Mouse (Mus musculus): ENCODE measurements around the gene Otop1.

- TF ChIP-seq POLR2A (IDR thresholded peaks at IDR 0.05; ENCODE audit: low read depth, low read length) (no peak), HCFC1 (IDR thresholded peaks at IDR 0.05; ENCODE audit: low read depth, low read length) (no peak), ZKSCAN1 (IDR thresholded peaks at IDR 0.05; ENCODE audit: borderline replicate concordance, low read depth, low read length) (no peak)
Measured at GRCm38 (mm10) chr5:38259455-38260106, 16.2 kb upstream of the Otop1 start.

All from CH12.LX (cell line).